Mouse (Mus musculus): ENCODE data around the gene Ric3. TPM values are rescaled to one million over a fixed set of nuclear protein-coding genes. Genes with fewer than 3 reads are reported as not detected.

The Ric3 gene
- 0.20 and 2.5 TPM in 2 replicates for polyA plus RNA-seq (2012; rRNA removed; ENCODE audit: low replicate concordance)

DNA sequence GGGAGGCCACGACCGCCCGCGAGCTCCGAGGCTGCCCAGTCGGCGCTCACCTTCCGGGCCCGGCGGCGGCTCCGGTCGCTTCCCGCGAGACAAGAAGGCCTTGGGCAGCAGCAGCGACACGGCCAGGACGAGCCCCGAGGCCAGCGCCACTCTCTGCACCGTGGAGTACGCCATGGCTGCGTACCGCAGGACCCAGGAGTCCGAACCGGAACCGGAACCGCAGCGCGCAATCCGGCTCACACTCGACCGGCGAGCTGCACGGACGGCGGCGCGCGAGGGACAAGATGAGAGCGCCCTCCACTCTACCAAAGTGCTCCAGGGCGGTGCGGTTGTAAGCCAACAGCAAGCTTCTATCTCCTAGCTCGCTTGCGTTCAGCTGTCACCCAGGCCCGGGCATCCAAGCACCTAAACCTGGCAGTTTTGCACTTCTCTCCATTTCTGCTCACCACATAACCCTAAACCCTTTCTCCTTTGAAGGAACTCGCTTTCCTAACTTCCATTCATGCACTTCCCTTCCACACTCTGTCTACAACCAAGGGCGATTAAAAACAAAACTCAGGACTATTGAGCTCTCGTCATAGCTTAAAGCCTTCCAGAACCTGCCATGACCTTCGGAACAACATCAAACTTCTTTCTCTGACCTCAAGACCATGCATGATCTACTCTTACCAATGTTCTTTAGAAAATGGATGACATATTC, at the start of gene Ric3:
TSS of gene Ric3 (minus strand) at position 219 of the 700 bp plus-strand sequence.

Other genes starting within 250 kb of the Ric3 start
- gene Olfr516, start 232.8 kb downstream of the Ric3 start, polyA plus RNA-seq (2012; rRNA removed; ENCODE audit: low replicate concordance): not detected in 2 replicates
- not detected in 2 replicates for gene Olfr517, start 211.0 kb downstream of the Ric3 start, polyA plus RNA-seq (2012; rRNA removed; ENCODE audit: low replicate concordance)
- not detected in 2 replicates for gene Olfr518, start 198.3 kb downstream of the Ric3 start, polyA plus RNA-seq (2012; rRNA removed; ENCODE audit: low replicate concordance)
- not detected in 2 replicates for gene Olfr519, start 188.9 kb downstream of the Ric3 start, polyA plus RNA-seq (2012; rRNA removed; ENCODE audit: low replicate concordance)
- 0.04 and 0.07 TPM in 2 replicates for gene Nlrp10, start 153.2 kb downstream of the Ric3 start, polyA plus RNA-seq (2012; rRNA removed; ENCODE audit: low replicate concordance)
- gene Eif3f, start 148.9 kb downstream of the Ric3 start, polyA plus RNA-seq (2012; rRNA removed; ENCODE audit: low replicate concordance): 278 and 415 TPM in 2 replicates
- 0.44 and 0.92 TPM in 2 replicates for gene Tub, start 133.0 kb downstream of the Ric3 start, polyA plus RNA-seq (2012; rRNA removed; ENCODE audit: low replicate concordance)
- gene Lmo1, start 91.9 kb upstream of the Ric3 start, polyA plus RNA-seq (2012; rRNA removed; ENCODE audit: low replicate concordance): 0.82 and 1.8 TPM in 2 replicates

All from duodenum, adult 2 months (tissue).